Mouse (Mus musculus) olfactory bulb, adult 2 months (tissue): ENCODE results near the gene Nr2f2.

Experiments
- CTCF ChIP-seq: fragments of 200-500 bp; IDR thresholded peaks from 2 replicates; pipeline ENCODE4 v1.5.1; 2012; ENCODE audit warnings: low read depth, mild to moderate bottlenecking, low read length, moderate library complexity; ENCODE audit not compliant: insufficient read depth
- POLR2A ChIP-seq: fragments of 200-500 bp; IDR thresholded peaks from 2 replicates; pipeline ENCODE4 v1.6.1; 2012; ENCODE audit warnings: mild to moderate bottlenecking, low read depth, low read length, moderate library complexity; ENCODE audit not compliant: insufficient read depth

GRCm38 (mm10) chr7:70364798-70365197, 1.7 kb downstream of the Nr2f2 start:
- TF ChIP-seq CTCF, result no peak
- TF ChIP-seq POLR2A, result no peak
